Mouse (Mus musculus): ENCODE measurements around the gene Aldh1a7.

- no peak for TF ChIP-seq CTCF (conservative IDR thresholded peaks at IDR 0.05; ENCODE audit: low read length)
- TF ChIP-seq NANOG (IDR thresholded peaks at IDR 0.05; ENCODE audit: borderline replicate concordance, low read length) = no peak
- no peak for TF ChIP-seq POU5F1 (IDR thresholded peaks at IDR 0.05; ENCODE audit: borderline replicate concordance, low read length)
These were observed 83.0 kb downstream of the Aldh1a7 start for GRCm38 (mm10) chr19:20644346-20644745.

Measured in E14TG2a.4 (cell line).